Mouse (Mus musculus): ENCODE data around the gene Olfr1419. TPM values are rescaled to one million over a fixed set of nuclear protein-coding genes. Genes with fewer than 3 reads are reported as not detected.

The Olfr1419 gene
- total RNA-seq, 2 experiments from 2014 or later: not detected

Other genes with a start within 250 kb of the Olfr1419 start
- 1,524 and 1,660 TPM in 2 replicates for gene Ms4a3, start 234.3 kb downstream of the Olfr1419 start, total RNA-seq (2015)
- gene Ms4a3, start 234.3 kb downstream of the Olfr1419 start, total RNA-seq (2017): 866 and 1,151 TPM in 2 replicates
- 1.1 and 3.4 TPM in 2 replicates for gene Oosp2, start 214.5 kb downstream of the Olfr1419 start, total RNA-seq (2015)
- not detected in 2 replicates for gene Oosp2, start 214.5 kb downstream of the Olfr1419 start, total RNA-seq (2017)
- 5.7 and 7.6 TPM in 2 replicates for gene Oosp1, start 184.0 kb downstream of the Olfr1419 start, total RNA-seq (2015)
- gene Oosp1, start 184.0 kb downstream of the Olfr1419 start, total RNA-seq (2017): 6.9 and 13.5 TPM in 2 replicates
- gene Oosp3, start 178.1 kb downstream of the Olfr1419 start, total RNA-seq (2015): not detected in 2 replicates
- gene Oosp3, start 178.1 kb downstream of the Olfr1419 start, total RNA-seq (2017): not detected in 2 replicates
- not detected in 2 replicates for gene Gif, start 127.6 kb downstream of the Olfr1419 start, total RNA-seq (2015)
- not detected in 2 replicates for gene Gif, start 127.6 kb downstream of the Olfr1419 start, total RNA-seq (2017)
- gene Mrpl16, start 104.7 kb downstream of the Olfr1419 start, total RNA-seq (2015): 79.3 and 89.8 TPM in 2 replicates
- 104 and 113 TPM in 2 replicates for gene Mrpl16, start 104.7 kb downstream of the Olfr1419 start, total RNA-seq (2017)
- 6.4 and 7.4 TPM in 2 replicates for gene Stx3, start 55.7 kb downstream of the Olfr1419 start, total RNA-seq (2015)
- 5.6 and 7.0 TPM in 2 replicates for gene Stx3, start 55.7 kb downstream of the Olfr1419 start, total RNA-seq (2017)
- gene Olfr1417, start 35.9 kb downstream of the Olfr1419 start, total RNA-seq (2015): not detected in 2 replicates
- not detected in 2 replicates for gene Olfr1417, start 35.9 kb downstream of the Olfr1419 start, total RNA-seq (2017)
- gene Olfr1418, start 14.0 kb downstream of the Olfr1419 start, total RNA-seq (2015): not detected in 2 replicates
- gene Olfr1418, start 14.0 kb downstream of the Olfr1419 start, total RNA-seq (2017): not detected in 2 replicates
- gene Olfr1420, start 11.5 kb upstream of the Olfr1419 start, total RNA-seq (2015): not detected in 2 replicates
- gene Olfr1420, start 11.5 kb upstream of the Olfr1419 start, total RNA-seq (2017): not detected in 2 replicates
- gene Patl1, start 37.3 kb upstream of the Olfr1419 start, total RNA-seq (2015): 40.1 and 41.7 TPM in 2 replicates
- 11.6 and 12.0 TPM in 2 replicates for gene Patl1, start 37.3 kb upstream of the Olfr1419 start, total RNA-seq (2017)
- gene Osbp, start 90.8 kb upstream of the Olfr1419 start, total RNA-seq (2015): 35.3 and 40.5 TPM in 2 replicates
- gene Osbp, start 90.8 kb upstream of the Olfr1419 start, total RNA-seq (2017): 42.1 and 50.8 TPM in 2 replicates
- 0.07 TPM in 1 of 2 replicates, not detected in the other for gene Olfr1423, start 166.2 kb upstream of the Olfr1419 start, total RNA-seq (2015)
- not detected in 2 replicates for gene Olfr1423, start 166.2 kb upstream of the Olfr1419 start, total RNA-seq (2017)
- not detected in 2 replicates for gene Olfr1424, start 187.6 kb upstream of the Olfr1419 start, total RNA-seq (2015)
- not detected in 2 replicates for gene Olfr1424, start 187.6 kb upstream of the Olfr1419 start, total RNA-seq (2017)
- not detected in 2 replicates for gene Olfr1425, start 202.6 kb upstream of the Olfr1419 start, total RNA-seq (2015)
- gene Olfr1425, start 202.6 kb upstream of the Olfr1419 start, total RNA-seq (2017): not detected in 2 replicates
- gene Olfr1426, start 216.9 kb upstream of the Olfr1419 start, total RNA-seq (2015): not detected in 2 replicates
- not detected in 2 replicates for gene Olfr1426, start 216.9 kb upstream of the Olfr1419 start, total RNA-seq (2017)
- gene Olfr1427, start 228.2 kb upstream of the Olfr1419 start, total RNA-seq (2015): not detected in 2 replicates
- not detected in 2 replicates for gene Olfr1427, start 228.2 kb upstream of the Olfr1419 start, total RNA-seq (2017)
- not detected in 2 replicates for gene Olfr1428, start 240.8 kb upstream of the Olfr1419 start, total RNA-seq (2015)
- gene Olfr1428, start 240.8 kb upstream of the Olfr1419 start, total RNA-seq (2017): not detected in 2 replicates
- not detected in 2 replicates for gene Olfr76, start 248.1 kb upstream of the Olfr1419 start, total RNA-seq (2015)
- gene Olfr76, start 248.1 kb upstream of the Olfr1419 start, total RNA-seq (2017): not detected in 2 replicates